Mouse (Mus musculus): ENCODE measurements at regions not wholly inside any gene's neighbourhood (a gene's known extent, or its start where the extent isn't known, plus 50 kb on each side); places are given as distances from the start of the nearest gene placed in this dataset.
"Not testable (repeated sequence)": the region's sequence is repeated elsewhere in the genome, so short reads cannot be mapped to it uniquely, and the experiment has no call there.

DNA sequence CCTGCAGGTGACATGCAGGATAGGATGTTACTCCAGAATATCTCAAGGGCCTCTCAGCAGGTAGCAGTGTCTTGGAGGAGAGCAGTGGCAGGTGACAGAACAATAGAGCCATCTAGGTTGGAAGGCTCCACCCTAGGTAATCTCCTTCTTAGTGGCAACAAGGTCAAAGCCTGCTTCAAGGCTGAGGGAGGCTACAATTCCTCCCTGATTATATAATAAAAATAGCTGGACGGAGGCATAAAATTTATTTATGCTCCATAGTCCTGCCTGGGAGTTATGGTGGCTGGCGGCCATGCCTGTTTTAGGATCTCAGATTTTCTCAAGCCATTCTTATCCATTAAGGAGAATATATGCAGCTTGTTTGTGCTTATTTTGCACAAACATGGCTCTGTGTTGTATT, 695.2 kb downstream of the Nxph1 start:
- not testable (repeated sequence) for H3K27ac ChIP-seq (ENCODE audit: low read depth, low read length); H3K4me1 ChIP-seq (ENCODE audit: control insufficient read depth, insufficient read depth, low read length); H3K27me3 ChIP-seq (ENCODE audit: control insufficient read depth, insufficient read depth, low read length); H3K4me3 ChIP-seq (ENCODE audit: low read depth, low read length); H3K9ac ChIP-seq (replicated peaks; ENCODE audit: low read depth, low read length); H3K36me3 ChIP-seq (ENCODE audit: control insufficient read depth, insufficient read depth, low read length); H3K4me2 ChIP-seq (ENCODE audit: low read depth, low read length); ATAC-seq (ENCODE audit: low read depth); H3K9me3 ChIP-seq (ENCODE audit: control insufficient read depth, low read length)
- WGBS = 95% methylated on average over 2 of the region's 2 CpGs

DNA sequence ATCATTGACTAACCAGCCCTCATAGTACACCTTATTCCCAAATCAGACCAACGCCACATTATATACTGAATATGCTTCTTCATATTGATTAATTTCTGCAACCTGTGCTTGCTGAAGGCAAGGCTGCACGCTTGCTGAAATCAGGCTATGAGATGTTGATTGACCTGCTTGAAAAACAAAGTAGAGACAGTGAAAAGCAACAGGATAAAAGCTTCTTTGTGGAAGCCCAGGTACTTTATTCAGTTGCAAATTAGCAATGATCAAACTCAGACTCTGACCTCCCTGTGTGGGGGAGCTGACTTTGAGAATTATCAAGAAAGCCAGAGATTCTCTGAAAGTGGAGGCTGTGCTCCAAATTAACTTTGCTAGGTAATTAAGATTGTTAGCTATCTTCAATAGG, 695.7 kb downstream of the Nxph1 start:
- H3K27me3 ChIP-seq (ENCODE audit: control insufficient read depth, insufficient read depth, low read length); H3K4me2 ChIP-seq (ENCODE audit: low read depth, low read length); H3K9me3 ChIP-seq (ENCODE audit: control insufficient read depth, low read length); H3K27ac ChIP-seq (ENCODE audit: low read depth, low read length); H3K9ac ChIP-seq (replicated peaks; ENCODE audit: low read depth, low read length); ATAC-seq (ENCODE audit: low read depth); H3K36me3 ChIP-seq (ENCODE audit: control insufficient read depth, insufficient read depth, low read length); H3K4me1 ChIP-seq (ENCODE audit: control insufficient read depth, insufficient read depth, low read length); H3K4me3 ChIP-seq (ENCODE audit: low read depth, low read length): not testable (repeated sequence)
- WGBS = 87% methylated on average over 2 of the region's 2 CpGs

DNA sequence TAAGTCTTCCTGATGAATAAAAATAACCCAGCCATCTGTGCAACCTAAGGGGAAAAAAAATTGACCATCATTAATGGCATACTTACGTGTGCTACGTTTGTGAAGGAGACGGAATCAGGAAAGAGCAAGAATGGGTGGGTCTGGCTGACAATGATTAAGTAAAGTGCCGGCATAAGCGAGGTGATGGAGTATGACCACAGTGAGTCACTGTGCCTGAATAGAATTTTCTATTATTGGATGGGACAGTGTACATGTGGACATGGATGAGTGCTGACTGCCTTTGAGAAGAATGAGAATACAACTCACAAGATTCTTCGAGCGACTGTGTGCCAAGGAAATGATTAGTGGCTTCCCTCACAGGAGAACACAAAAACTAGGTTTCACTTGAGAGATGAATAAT, 711.4 kb downstream of the Nxph1 start:
- Histone ChIP-seq H3K36me3 (ENCODE audit: control insufficient read depth, insufficient read depth, low read length) (no peaks in the 10 kb centered on the region), H3K4me1 (ENCODE audit: control insufficient read depth, insufficient read depth, low read length) (no peaks in the 10 kb centered on the region), H3K27ac (ENCODE audit: low read depth, low read length) (no peak overlapping the region), H3K9me3 (ENCODE audit: control insufficient read depth, low read length) (no peaks in the 10 kb centered on the region), H3K4me3 (ENCODE audit: low read depth, low read length) (no peak overlapping the region), H3K27me3 (ENCODE audit: control insufficient read depth, insufficient read depth, low read length) (no peaks in the 10 kb centered on the region), H3K4me2 (ENCODE audit: low read depth, low read length) (no peak overlapping the region), H3K9ac (replicated peaks; ENCODE audit: low read depth, low read length) (no peak overlapping the region)
- no peak for ATAC-seq (ENCODE audit: low read depth)
- WGBS = 77% methylated on average over 7 of the region's 7 CpGs

DNA sequence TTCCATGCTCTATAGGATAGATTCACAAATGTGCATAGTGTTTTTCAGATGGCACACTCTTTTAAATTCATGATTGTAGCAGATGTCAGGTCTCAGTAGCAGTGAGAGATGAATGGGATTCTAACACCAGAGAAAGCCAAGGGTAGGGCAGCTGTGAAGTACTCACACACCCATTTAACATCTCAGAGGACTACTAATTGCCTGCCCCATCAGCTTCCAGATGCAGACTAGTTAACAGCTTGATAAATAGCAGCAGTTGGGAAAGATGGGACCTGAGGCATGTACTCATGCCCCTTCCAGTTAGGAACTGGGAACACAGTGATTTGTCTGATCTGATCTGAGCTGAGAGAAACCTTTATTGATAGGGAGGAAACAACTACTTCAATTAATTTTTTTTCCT, 737.0 kb downstream of the Nxph1 start:
- peak; percentile 70; the same call in 1 of the 2 replicates for ATAC-seq (ENCODE audit: low read depth)

DNA sequence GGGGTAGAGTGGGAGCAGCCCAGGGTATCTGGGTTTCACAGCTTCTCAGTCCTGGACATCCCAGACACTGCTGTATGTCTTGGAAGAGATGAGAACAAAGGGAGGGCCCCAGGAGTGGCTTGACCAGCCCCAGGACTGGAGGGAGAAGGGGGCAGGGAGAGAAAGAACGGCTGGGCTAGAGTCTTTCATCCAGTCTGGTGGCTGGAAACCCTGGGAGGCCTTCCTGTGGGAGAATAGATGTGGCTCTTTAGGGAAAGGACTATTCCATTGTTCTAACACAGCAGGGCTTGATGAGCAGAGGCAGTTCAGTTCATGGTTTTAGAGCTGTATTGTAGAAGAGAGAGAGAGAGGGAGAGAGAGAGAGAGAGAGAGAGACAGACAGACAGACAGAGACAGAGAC, 745.5 kb downstream of the Nxph1 start:
- Histone ChIP-seq H3K9me3 (ENCODE audit: control insufficient read depth, low read length) (no peaks in the 10 kb centered on the region), H3K36me3 (ENCODE audit: control insufficient read depth, insufficient read depth, low read length) (no peaks in the 10 kb centered on the region), H3K27me3 (ENCODE audit: control insufficient read depth, insufficient read depth, low read length) (no peaks in the 10 kb centered on the region), H3K27ac (ENCODE audit: low read depth, low read length) (no peak overlapping the region), H3K4me2 (ENCODE audit: low read depth, low read length) (no peak overlapping the region), H3K4me1 (ENCODE audit: control insufficient read depth, insufficient read depth, low read length) (no peaks in the 10 kb centered on the region), H3K4me3 (ENCODE audit: low read depth, low read length) (no peak overlapping the region), H3K9ac (replicated peaks; ENCODE audit: low read depth, low read length) (no peak overlapping the region)
- WGBS = 14% methylated on average over 1 of the region's 1 CpGs
- ATAC-seq (ENCODE audit: low read depth) = no peak

More for the DNA sequence above, 737.0 kb downstream of the Nxph1 start:
- H3K27me3 ChIP-seq (ENCODE audit: control insufficient read depth, insufficient read depth, low read length) = no peaks in the 10 kb centered on the region
- no peaks in the 10 kb centered on the region for H3K9me3 ChIP-seq (ENCODE audit: control insufficient read depth, low read length)
- no peak overlapping the region for H3K27ac ChIP-seq (ENCODE audit: low read depth, low read length)
- H3K36me3 ChIP-seq (ENCODE audit: control insufficient read depth, insufficient read depth, low read length) = no peaks in the 10 kb centered on the region
- no peak overlapping the region for H3K4me2 ChIP-seq (ENCODE audit: low read depth, low read length)
- no peak overlapping the region for H3K4me3 ChIP-seq (ENCODE audit: low read depth, low read length)
- H3K9ac ChIP-seq (replicated peaks; ENCODE audit: low read depth, low read length) = no peak overlapping the region
- no peaks in the 10 kb centered on the region for H3K4me1 ChIP-seq (ENCODE audit: control insufficient read depth, insufficient read depth, low read length)

DNA sequence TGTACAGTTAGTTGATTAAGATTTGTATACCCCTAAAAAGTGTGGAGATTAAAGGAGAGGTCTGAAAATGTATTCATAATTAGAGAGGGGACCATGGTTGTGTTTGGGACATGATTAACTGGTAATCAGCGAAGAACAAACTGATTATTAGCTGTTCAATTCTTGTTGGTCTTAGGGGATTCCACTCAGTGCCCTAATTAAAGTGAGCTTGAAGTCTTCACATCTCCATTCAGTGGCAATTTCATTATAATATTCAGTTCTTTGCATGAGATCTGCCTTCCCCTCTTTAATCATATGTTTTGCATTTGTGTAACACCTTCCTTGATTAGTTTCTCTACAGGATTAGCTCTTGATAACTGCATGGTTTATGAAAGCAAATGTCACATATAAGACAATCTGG, 749.5 kb downstream of the Nxph1 start:
- no peak for ATAC-seq (ENCODE audit: low read depth)

DNA sequence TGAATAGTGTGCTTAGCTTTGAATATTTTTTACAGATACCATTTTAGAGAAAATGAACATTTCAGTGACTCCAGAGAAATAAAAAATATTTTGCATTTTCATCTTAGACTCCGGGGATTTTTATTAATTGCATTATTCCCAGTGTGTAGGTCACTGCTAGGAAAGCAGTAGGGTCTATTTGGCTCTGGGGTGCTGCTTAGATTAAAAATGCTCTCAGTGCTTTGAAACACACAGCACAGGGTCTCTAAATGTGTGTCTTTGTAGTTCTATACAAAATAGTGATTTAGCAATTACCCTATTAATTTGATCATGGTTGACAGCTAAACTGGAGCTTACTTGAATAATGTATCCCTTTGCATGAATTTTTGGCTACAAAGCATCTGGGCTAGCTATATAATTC, 750.0 kb downstream of the Nxph1 start:
- Histone ChIP-seq H3K27ac (ENCODE audit: low read depth, low read length) (no peak overlapping the region), H3K9me3 (ENCODE audit: control insufficient read depth, low read length) (no peaks in the 10 kb centered on the region), H3K4me1 (ENCODE audit: control insufficient read depth, insufficient read depth, low read length) (no peaks in the 10 kb centered on the region), H3K4me2 (ENCODE audit: low read depth, low read length) (no peak overlapping the region), H3K9ac (replicated peaks; ENCODE audit: low read depth, low read length) (no peak overlapping the region), H3K27me3 (ENCODE audit: control insufficient read depth, insufficient read depth, low read length) (no peaks in the 10 kb centered on the region), H3K4me3 (ENCODE audit: low read depth, low read length) (no peak overlapping the region), H3K36me3 (ENCODE audit: control insufficient read depth, insufficient read depth, low read length) (no peaks in the 10 kb centered on the region)
- WGBS = 59% methylated on average over 1 of the region's 1 CpGs
- ATAC-seq (ENCODE audit: low read depth) = no peak

More for the DNA sequence above, 749.5 kb downstream of the Nxph1 start:
- Histone ChIP-seq H3K9ac (replicated peaks; ENCODE audit: low read depth, low read length) (no peak overlapping the region), H3K27me3 (ENCODE audit: control insufficient read depth, insufficient read depth, low read length) (no peaks in the 10 kb centered on the region), H3K4me3 (ENCODE audit: low read depth, low read length) (no peak overlapping the region), H3K27ac (ENCODE audit: low read depth, low read length) (no peak overlapping the region), H3K36me3 (ENCODE audit: control insufficient read depth, insufficient read depth, low read length) (no peaks in the 10 kb centered on the region), H3K4me2 (ENCODE audit: low read depth, low read length) (no peak overlapping the region), H3K4me1 (ENCODE audit: control insufficient read depth, insufficient read depth, low read length) (no peaks in the 10 kb centered on the region), H3K9me3 (ENCODE audit: control insufficient read depth, low read length) (no peaks in the 10 kb centered on the region)
- WGBS = 59% methylated on average over 1 of the region's 1 CpGs
